7 mouse cellular contexts compared by ENCODE assay signal in genomic region chr2:34874271-34874670, GRCm38 (mm10). TPM values are rescaled to one million over a fixed set of nuclear protein-coding genes. Genes with fewer than 3 reads are reported as not detected.
A peak's percentile ranks its signal among the peaks of the same experiment; 100 is the strongest.
DNase-seq lines count a peak whose midpoint lies in the region; ATAC-seq and TF ChIP-seq lines count a peak whose summit lies in the region.

Gene Cutal (plus strand): TSS chr2:34874396.

- intact Hi-C loops in left cerebral cortex, adult 2 months (cut with DNase I), result no loop called here

- DNase-seq in ZHBTc4 (ENCODE audit: low read depth, low spot score), result peak; percentile 20
- peak; percentile 87 for DNase-seq in kidney, adult 9 months
- DNase-seq in urinary bladder, postnatal 36 days (ENCODE audit: low spot score in 2 of 2), result peak; percentile 23 to 42
- DNase-seq in left cerebral cortex, adult 11 months (ENCODE audit: low spot score), result no peak
- DNase-seq in left cerebral cortex, adult 2 months (ENCODE audit: extremely low spot score in 1 of 2, low spot score in 2 of 2), result no peak

- H3K4me2 ChIP-seq in forebrain, embryonic 13.5 days, result peak within 1 kb of the TSS; percentile 33
- H3K4me2 ChIP-seq in lung, embryonic 15.5 days, result peak within 1 kb of the TSS; percentile 56

- TF ChIP-seq CTCF in left cerebral cortex, adult 2 months (IDR thresholded peaks at IDR 0.05), result no peak

- H3K4me3 ChIP-seq in forebrain, embryonic 13.5 days, result peak within 1 kb of the TSS; percentile 10
- H3K4me3 ChIP-seq in lung, embryonic 15.5 days, result peak within 1 kb of the TSS; percentile 25
- no peak within 1 kb of the TSS for H3K4me3 ChIP-seq in left cerebral cortex, adult 2 months

- H3K9ac ChIP-seq in forebrain, embryonic 13.5 days, result peak within 1 kb of the TSS; percentile 50
- H3K9ac ChIP-seq in lung, embryonic 15.5 days, result peak within 1 kb of the TSS; percentile 37

- H3K36me3 ChIP-seq in forebrain, embryonic 13.5 days (ENCODE audit: poor library complexity, severe bottlenecking), result no peaks in the 10 kb centered on the region
- H3K36me3 ChIP-seq in lung, embryonic 15.5 days, result no peaks in the 10 kb centered on the region

- no peak for ATAC-seq in forebrain, embryonic 13.5 days
- no peak for ATAC-seq in lung, embryonic 15.5 days (ENCODE audit: borderline replicate concordance, extremely low read depth, low FRiP score, low TSS enrichment)

- no peak within 1 kb of the TSS for H3K27ac ChIP-seq in forebrain, embryonic 13.5 days
- H3K27ac ChIP-seq in lung, embryonic 15.5 days, result no peak within 1 kb of the TSS
- no peak within 1 kb of the TSS for H3K27ac ChIP-seq in left cerebral cortex, adult 2 months

- 4% methylated on average over 14 of the region's 14 CpGs for WGBS in forebrain, embryonic 13.5 days
- WGBS in lung, embryonic 15.5 days, result 2% methylated on average over 14 of the region's 14 CpGs

- peaks cover 19% of the 10 kb centered on the region for H3K4me1 ChIP-seq in forebrain, embryonic 13.5 days
- peaks cover 26% of the 10 kb centered on the region for H3K4me1 ChIP-seq in lung, embryonic 15.5 days

- no peaks in the 10 kb centered on the region for H3K9me3 ChIP-seq in forebrain, embryonic 13.5 days (replicated peaks)
- H3K9me3 ChIP-seq in lung, embryonic 15.5 days, result no peaks in the 10 kb centered on the region

- peaks cover 48% of the 10 kb centered on the region for H3K27me3 ChIP-seq in forebrain, embryonic 13.5 days
- H3K27me3 ChIP-seq in lung, embryonic 15.5 days, result peaks cover 20% of the 10 kb centered on the region; the same call in 1 of the 2 replicates

RNA-seq across cellular contexts. Expression of gene Cutal, which starts in this region (rescaled TPM):
- 0.08 TPM in 1 of 2 replicates, not detected in the other for polyA plus RNA-seq in forebrain, embryonic 13.5 days (2015; fragmentation: Nextera tagmentation; extraction: Ambion mirVana)
- polyA plus RNA-seq in lung, embryonic 15.5 days (2015; fragmentation: Nextera tagmentation; extraction: Ambion mirVana), result 0.63 and 0.75 TPM in 2 replicates
- under 1 TPM; 0.23 to 0.93 TPM for total RNA-seq in left cerebral cortex, adult 2 months (2021)

Comparison
In these comparisons a context has a peak if more than half of its experiments do, and no peak if none do; other contexts are left out.
1. DNase-seq: peak in ZHBTc4 (single experiment), kidney, adult 9 months (single experiment) and urinary bladder, postnatal 36 days (2 of 2); none in left cerebral cortex, adult 11 months (single experiment) and left cerebral cortex, adult 2 months (0 of 2).